ENCODE assay signal across 19 mouse cellular contexts in the genomic region with DNA sequence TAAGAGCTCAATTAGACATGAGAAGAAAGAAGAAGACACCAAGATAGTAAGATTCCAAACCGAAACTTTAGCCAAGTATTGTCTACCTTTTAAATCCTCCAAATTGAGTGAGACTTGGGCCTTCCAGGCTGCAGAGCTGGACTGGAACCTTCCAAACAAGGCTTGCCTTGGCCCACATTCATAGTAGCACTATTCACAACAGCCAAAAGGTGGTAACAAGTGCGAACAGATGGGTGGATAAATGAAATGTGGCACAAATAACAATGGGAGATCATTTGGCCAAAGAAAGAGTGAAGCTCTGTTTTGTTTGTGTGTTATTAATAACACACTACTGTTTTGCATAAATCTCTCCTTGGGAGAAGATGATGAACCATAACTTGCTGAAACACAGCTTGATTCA.
A peak's percentile ranks its signal among the peaks of the same experiment; 100 is the strongest.
DNase-seq lines count a peak whose midpoint lies in the region; ATAC-seq and TF ChIP-seq lines count a peak whose summit lies in the region.
"Had no signal": no experiment of that assay in that cellular context is flagged by ENCODE, and none has a peak within 500 bp of the region (broad histone marks: within the 10 kb centered on the region; RNA-seq: fewer than 3 reads in every experiment).

No protein-coding gene starts in this region.

- H3K9me3 ChIP-seq in liver, postnatal 0 days (ENCODE audit: low read length), result no peaks in the 10 kb centered on the region
- H3K9me3 ChIP-seq in embryonic facial prominence, embryonic 14.5 days (ENCODE audit: control insufficient read depth, low read length), result no peaks in the 10 kb centered on the region
- H3K9me3 ChIP-seq in stomach, embryonic 16.5 days (replicated peaks; ENCODE audit: control insufficient read depth, low read length), result no peaks in the 10 kb centered on the region
- H3K9me3 ChIP-seq: hindbrain, embryonic 13.5 days; midbrain, embryonic 10.5 days had no signal

- peak overlapping the region; percentile 69 for H3K27ac ChIP-seq in liver, postnatal 0 days (ENCODE audit: low read depth)
- 0 out of 2 replicates have a peak overlapping the region, but pooled peaks have one; percentile 1 for H3K27ac ChIP-seq in embryonic facial prominence, embryonic 14.5 days (replicated peaks; ENCODE audit: low read depth, low read length)
- H3K27ac ChIP-seq in stomach, embryonic 16.5 days (ENCODE audit: low read length), result peak overlapping the region; percentile 86
- H3K27ac ChIP-seq: hindbrain, embryonic 13.5 days; kidney, postnatal 0 days; midbrain, embryonic 10.5 days had no signal

- H3K27me3 ChIP-seq in liver, postnatal 0 days (ENCODE audit: insufficient read depth, low read length), result no peaks in the 10 kb centered on the region
- no peaks in the 10 kb centered on the region for H3K27me3 ChIP-seq in embryonic facial prominence, embryonic 14.5 days (replicated peaks; ENCODE audit: control insufficient read depth, insufficient read depth, low read length)
- no peaks in the 10 kb centered on the region for H3K27me3 ChIP-seq in stomach, embryonic 16.5 days (ENCODE audit: control insufficient read depth, insufficient read depth, low read length)
- H3K27me3 ChIP-seq: hindbrain, embryonic 13.5 days had no signal

- H3K9ac ChIP-seq in liver, postnatal 0 days (replicated peaks), result no peak overlapping the region
- no peak overlapping the region for H3K9ac ChIP-seq in embryonic facial prominence, embryonic 14.5 days (ENCODE audit: low read depth, low read length)
- no peak overlapping the region for H3K9ac ChIP-seq in stomach, embryonic 16.5 days (ENCODE audit: low read length)
- H3K9ac ChIP-seq: forebrain, postnatal 0 days; hindbrain, embryonic 13.5 days had no signal

- no peak overlapping the region for H3K4me3 ChIP-seq in liver, postnatal 0 days (ENCODE audit: low read depth, low read length)
- H3K4me3 ChIP-seq in embryonic facial prominence, embryonic 14.5 days (ENCODE audit: low read depth, low read length), result no peak overlapping the region
- no peak overlapping the region for H3K4me3 ChIP-seq in stomach, embryonic 16.5 days (replicated peaks; ENCODE audit: low read length)
- H3K4me3 ChIP-seq: hindbrain, embryonic 13.5 days; midbrain, embryonic 10.5 days; myocyte had no signal

- WGBS in liver, postnatal 0 days (ENCODE audit: insufficient replicate concordance), result 82% methylated on average over 2 of the region's 2 CpGs
- 79% methylated on average over 2 of the region's 2 CpGs for WGBS in embryonic facial prominence, embryonic 14.5 days
- 87% methylated on average over 2 of the region's 2 CpGs for WGBS in stomach, embryonic 16.5 days

- no peaks in the 10 kb centered on the region for H3K36me3 ChIP-seq in liver, postnatal 0 days (replicated peaks; ENCODE audit: insufficient read depth, low read length)
- no peaks in the 10 kb centered on the region for H3K36me3 ChIP-seq in embryonic facial prominence, embryonic 14.5 days (ENCODE audit: control insufficient read depth, insufficient read depth, low read length)
- H3K36me3 ChIP-seq in stomach, embryonic 16.5 days (ENCODE audit: control insufficient read depth, insufficient read depth, low read length), result no peaks in the 10 kb centered on the region
- H3K36me3 ChIP-seq: hindbrain, embryonic 13.5 days; midbrain, embryonic 10.5 days had no signal

- ATAC-seq in liver, postnatal 0 days, result no peak
- ATAC-seq in embryonic facial prominence, embryonic 14.5 days (ENCODE audit: low read depth), result no peak
- no peak for ATAC-seq in stomach, embryonic 16.5 days (ENCODE audit: insufficient read depth, low FRiP score)
- ATAC-seq: forebrain, postnatal 0 days; midbrain, embryonic 16.5 days had no signal

- DNase-seq in cerebellum, adult 11 months, result peak; percentile 29
- no peak for DNase-seq in cerebellum, postnatal 36 days
- DNase-seq in liver, postnatal 0 days, result no peak
- DNase-seq in liver, result no peak
- no peak for DNase-seq in embryonic facial prominence, embryonic 14.5 days (ENCODE audit: low spot score)
- DNase-seq in ovary, postnatal 36 days (ENCODE audit: low spot score), result no peak
- no peak for DNase-seq in heart, postnatal 4 days
- DNase-seq: adrenal gland, postnatal 14 days; forebrain, postnatal 0 days; gastrocnemius, postnatal 36 days; kidney, adult 18-20 months; spleen, adult 18-20 months had no signal

- no peak for TF ChIP-seq CTCF in liver, postnatal 0 days (IDR thresholded peaks at IDR 0.05; ENCODE audit: low read depth)

- no peaks in the 10 kb centered on the region for H3K4me1 ChIP-seq in liver, postnatal 0 days (ENCODE audit: insufficient read depth)
- H3K4me1 ChIP-seq in embryonic facial prominence, embryonic 14.5 days (ENCODE audit: control insufficient read depth, insufficient read depth, low read length), result peaks cover 5% of the 10 kb centered on the region; the same call in 1 of the 2 replicates
- H3K4me1 ChIP-seq in stomach, embryonic 16.5 days (ENCODE audit: control insufficient read depth, insufficient read depth, low read length), result peaks cover 15% of the 10 kb centered on the region
- H3K4me1 ChIP-seq: hindbrain, embryonic 13.5 days had no signal

- H3K4me2 ChIP-seq in liver, postnatal 0 days (ENCODE audit: low read depth, low read length), result no peak overlapping the region
- no peak overlapping the region for H3K4me2 ChIP-seq in embryonic facial prominence, embryonic 14.5 days (ENCODE audit: low read depth, low read length)
- no peak overlapping the region for H3K4me2 ChIP-seq in stomach, embryonic 16.5 days (ENCODE audit: low read depth, low read length)
- H3K4me2 ChIP-seq: hindbrain, embryonic 13.5 days; liver, embryonic 11.5 days had no signal

- TF ChIP-seq EP300 in liver, postnatal 0 days (IDR thresholded peaks at IDR 0.05; ENCODE audit: low read depth), result no peak

Comparison
In these comparisons a context has a peak if more than half of its experiments do, and no peak if none do; other contexts are left out.
1. H3K27ac ChIP-seq: peak in every context shown above with its lines; median percentile 86 in stomach, embryonic 16.5 days; 69 in liver, postnatal 0 days; 1 in embryonic facial prominence, embryonic 14.5 days.